ENCODE assay signal across 15 mouse cellular contexts in the genomic region with DNA sequence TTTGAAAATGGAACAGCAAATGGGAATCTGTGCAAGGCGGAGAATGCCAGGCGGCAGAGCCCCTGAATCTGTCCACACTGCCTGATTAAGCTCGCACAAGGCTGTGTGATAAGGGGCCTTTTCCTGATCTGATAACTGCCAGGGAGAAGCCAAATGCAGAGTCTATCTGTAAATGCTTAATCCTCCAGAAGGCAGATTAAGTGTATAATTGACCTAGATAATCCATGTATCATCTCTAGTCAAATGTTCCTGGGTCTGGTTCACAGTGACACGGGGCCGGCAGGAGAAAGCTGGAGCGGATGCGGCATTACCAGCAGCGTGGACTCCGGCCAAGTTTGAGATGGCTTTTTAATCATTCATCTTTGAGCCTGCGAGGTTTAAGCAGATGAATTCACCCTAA. TPM values are rescaled to one million over a fixed set of nuclear protein-coding genes. Genes with fewer than 3 reads are reported as not detected.
A peak's percentile ranks its signal among the peaks of the same experiment; 100 is the strongest.
DNase-seq lines count a peak whose midpoint lies in the region; ATAC-seq lines count a peak whose summit lies in the region.
"Had no signal": no experiment of that assay in that cellular context is flagged by ENCODE, and none has a peak within 500 bp of the region (broad histone marks: within the 10 kb centered on the region; RNA-seq: fewer than 3 reads in every experiment).

No protein-coding gene starts in this region.

- no peaks in the 10 kb centered on the region for H3K4me1 ChIP-seq in kidney, embryonic 16.5 days (ENCODE audit: insufficient read depth, low read length)
- H3K4me1 ChIP-seq: heart, embryonic 13.5 days; hindbrain, embryonic 13.5 days; lung, embryonic 15.5 days had no signal

- WGBS in kidney, embryonic 16.5 days, result 86% methylated on average over 10 of the region's 10 CpGs

- no peak overlapping the region for H3K9ac ChIP-seq in kidney, embryonic 16.5 days (replicated peaks; ENCODE audit: low read length)
- H3K9ac ChIP-seq: heart, embryonic 13.5 days; hindbrain, embryonic 13.5 days; lung, embryonic 15.5 days had no signal

- ATAC-seq in cerebellum, adult (ENCODE audit: insufficient number of reproducible peaks, low FRiP score, low TSS enrichment), result peak; percentile 69
- no peak for ATAC-seq in kidney, embryonic 16.5 days (ENCODE audit: low FRiP score, low TSS enrichment)

- H3K36me3 ChIP-seq in kidney, embryonic 16.5 days (ENCODE audit: insufficient read depth, low read length), result no peaks in the 10 kb centered on the region
- H3K36me3 ChIP-seq: heart, embryonic 13.5 days; lung, embryonic 15.5 days had no signal

- H3K27ac ChIP-seq in kidney, embryonic 16.5 days (ENCODE audit: low read length), result no peak overlapping the region
- H3K27ac ChIP-seq: heart, embryonic 13.5 days; hindbrain, embryonic 13.5 days; lung, embryonic 15.5 days had no signal

- H3K4me3 ChIP-seq in kidney, embryonic 16.5 days (ENCODE audit: low read length), result no peak overlapping the region
- H3K4me3 ChIP-seq: heart, embryonic 13.5 days; hindbrain, embryonic 13.5 days; lung, embryonic 15.5 days had no signal

- no peak overlapping the region for H3K4me2 ChIP-seq in kidney, embryonic 16.5 days (replicated peaks; ENCODE audit: low read depth, low read length)
- H3K4me2 ChIP-seq: heart, embryonic 13.5 days; hindbrain, embryonic 13.5 days; lung, embryonic 15.5 days had no signal

- H3K27me3 ChIP-seq in kidney, embryonic 16.5 days (ENCODE audit: insufficient read depth, low read length), result no peaks in the 10 kb centered on the region
- H3K27me3 ChIP-seq: lung, embryonic 15.5 days had no signal

- DNase-seq in cerebellum, postnatal 4 days (ENCODE audit: low spot score in 2 of 2), result no peak
- DNase-seq in kidney, postnatal 14 days, result peak; percentile 12
- peak; percentile 27 for DNase-seq in adrenal gland, postnatal 10 days
- peak; percentile 35 for DNase-seq in cerebellum, adult 8-10 months
- DNase-seq in spleen, postnatal 14 days (ENCODE audit: low spot score in 2 of 2), result no peak
- no peak for DNase-seq in testis, postnatal 14 days (ENCODE audit: low spot score)
- DNase-seq: gastrocnemius, postnatal 25 days; layer of hippocampus, postnatal 36 days; thymus, adult 2 months had no signal

- H3K9me3 ChIP-seq in kidney, embryonic 16.5 days (ENCODE audit: low read length), result no peaks in the 10 kb centered on the region
- H3K9me3 ChIP-seq: heart, embryonic 13.5 days; hindbrain, embryonic 13.5 days; lung, embryonic 15.5 days had no signal

RNA-seq across cellular contexts. Expression of a gene that starts 58.6 kb away (rescaled TPM):
- not detected in 2 replicates for polyA plus RNA-seq in kidney, embryonic 16.5 days (2015; fragmentation: Nextera tagmentation; extraction: Ambion mirVana)
- total RNA-seq in adrenal gland, postnatal 10 days (2021), result not detected
- total RNA-seq: gastrocnemius, postnatal 25 days had no signal
- polyA plus RNA-seq: neural tube, embryonic 11.5 days had no signal

Comparison
In these comparisons a context has a peak if more than half of its experiments do, and no peak if none do; other contexts are left out.
1. DNase-seq: peak in kidney, postnatal 14 days (single experiment), adrenal gland, postnatal 10 days (single experiment) and cerebellum, adult 8-10 months (single experiment); none in cerebellum, postnatal 4 days (0 of 2), spleen, postnatal 14 days (0 of 2) and testis, postnatal 14 days (single experiment).